Mouse (Mus musculus): ENCODE results near the gene Rabl6. TPM values are rescaled to one million over a fixed set of nuclear protein-coding genes. Genes with fewer than 3 reads are reported as not detected.

Rabl6 gene
- total RNA-seq, 1 experiment from 2014 or later: 42.7 TPM

Other genes starting within 250 kb of the Rabl6 start
- 6.6 to 19.5 TPM (median 12.9 TPM) in 3 replicates for gene Uap1l1, start 242.8 kb downstream of the Rabl6 start, total RNA-seq (2017)
- 4.3 TPM in 1 of 3 replicates, not detected in the others for gene Sapcd2, start 236.2 kb downstream of the Rabl6 start, total RNA-seq (2017)
- gene Entpd2, start 212.6 kb downstream of the Rabl6 start, total RNA-seq (2017): not detected in 3 replicates
- not detected in 3 replicates for gene Npdc1, start 209.2 kb downstream of the Rabl6 start, total RNA-seq (2017)
- gene Fut7, start 185.3 kb downstream of the Rabl6 start, total RNA-seq (2017): 8.9 to 13.9 TPM (median 11.0 TPM) in 3 replicates
- gene Abca2, start 179.8 kb downstream of the Rabl6 start, total RNA-seq (2017): 16.8 to 46.8 TPM (median 17.5 TPM) in 3 replicates
- not detected in 3 replicates for gene Clic3, start 151.7 kb downstream of the Rabl6 start, total RNA-seq (2017)
- 21.4 to 39.6 TPM (median 32.9 TPM) in 3 replicates for gene Paxx, start 147.4 kb downstream of the Rabl6 start, total RNA-seq (2017)
- not detected in 3 replicates for gene Ptgds, start 138.5 kb downstream of the Rabl6 start, total RNA-seq (2017)
- not detected in 3 replicates for gene Lcn12, start 114.6 kb downstream of the Rabl6 start, total RNA-seq (2017)
- gene Fbxw5, start 107.8 kb downstream of the Rabl6 start, total RNA-seq (2017): 33.3 to 58.1 TPM (median 38.6 TPM) in 3 replicates
- gene C8g, start 106.8 kb downstream of the Rabl6 start, total RNA-seq (2017): not detected in 3 replicates
- gene Traf2, start 61.6 kb downstream of the Rabl6 start, total RNA-seq (2017): 16.6 to 29.4 TPM (median 18.0 TPM) in 3 replicates
- gene Edf1, start 50.7 kb downstream of the Rabl6 start, total RNA-seq (2017): 80.0 to 121 TPM (median 114 TPM) in 3 replicates
- gene Mamdc4, start 33.7 kb downstream of the Rabl6 start, total RNA-seq (2017): 2.8 to 6.2 TPM in 2 of 3 replicates, not detected in the other
- gene Phpt1, start 33.3 kb downstream of the Rabl6 start, total RNA-seq (2017): 0.67 to 1.9 TPM (median 1.1 TPM) in 3 replicates
- 0.10 TPM in 1 of 3 replicates, not detected in the others for gene Ajm1, start 26.8 kb downstream of the Rabl6 start, total RNA-seq (2017)
- gene Ccdc183, start 9.2 kb upstream of the Rabl6 start, total RNA-seq (2017): not detected in 3 replicates
- 12.4 to 19.4 TPM (median 14.3 TPM) in 3 replicates for gene Tmem141, start 13.5 kb upstream of the Rabl6 start, total RNA-seq (2017)
- gene Fcna, start 19.5 kb upstream of the Rabl6 start, total RNA-seq (2017): not detected in 3 replicates
- not detected in 3 replicates for gene Lcn8, start 44.6 kb upstream of the Rabl6 start, total RNA-seq (2017)
- not detected in 3 replicates for gene Lcn5, start 49.4 kb upstream of the Rabl6 start, total RNA-seq (2017)
- gene Lcn6, start 68.3 kb upstream of the Rabl6 start, total RNA-seq (2017): not detected in 3 replicates
- not detected in 3 replicates for gene Lcn10, start 74.2 kb upstream of the Rabl6 start, total RNA-seq (2017)
- gene Obp2a, start 91.5 kb upstream of the Rabl6 start, total RNA-seq (2017): not detected in 3 replicates
- gene Bmyc, start 98.2 kb upstream of the Rabl6 start, total RNA-seq (2017): 1.5 to 4.4 TPM (median 3.9 TPM) in 3 replicates
- not detected in 3 replicates for gene Obp2b, start 128.5 kb upstream of the Rabl6 start, total RNA-seq (2017)
- gene Lcn3, start 157.0 kb upstream of the Rabl6 start, total RNA-seq (2017): not detected in 3 replicates
- gene Lcn11, start 168.5 kb upstream of the Rabl6 start, total RNA-seq (2017): not detected in 3 replicates
- not detected in 3 replicates for gene Gm13539, start 173.7 kb upstream of the Rabl6 start, total RNA-seq (2017)
- gene Glt6d1, start 207.3 kb upstream of the Rabl6 start, total RNA-seq (2017): not detected in 3 replicates
- gene Lcn9, start 214.6 kb upstream of the Rabl6 start, total RNA-seq (2017): not detected in 3 replicates
- gene Sohlh1, start 238.7 kb upstream of the Rabl6 start, total RNA-seq (2017): 0.39 TPM in 1 of 3 replicates, not detected in the others